In genomic region chr7:99343577-99343976, GRCm38 (mm10) we compare ENCODE assay signal across 23 mouse cellular contexts. TPM values are rescaled to one million over a fixed set of nuclear protein-coding genes. Genes with fewer than 3 reads are reported as not detected.
A peak's percentile ranks its signal among the peaks of the same experiment; 100 is the strongest.
DNase-seq lines count a peak whose midpoint lies in the region; ATAC-seq and TF ChIP-seq lines count a peak whose summit lies in the region.
"Had no signal": no experiment of that assay in that cellular context is flagged by ENCODE, and none has a peak within 500 bp of the region (broad histone marks: within the 10 kb centered on the region; RNA-seq: fewer than 3 reads in every experiment).

No protein-coding gene starts in this region.

- 0 out of 2 replicates have a peak overlapping the region, but pooled peaks have one; percentile 8 for H3K9ac ChIP-seq in embryonic facial prominence, embryonic 12.5 days
- H3K9ac ChIP-seq in heart, adult 2 months (ENCODE audit: low read depth, low read length) = no peak overlapping the region
- H3K9ac ChIP-seq in lung, embryonic 14.5 days = no peak overlapping the region

- TF ChIP-seq CTCF in heart, adult 2 months (IDR thresholded peaks at IDR 0.05) = no peak
- TF ChIP-seq CTCF in lung, embryonic 14.5 days (IDR thresholded peaks at IDR 0.05; ENCODE audit: low read depth) = no peak

- TF ChIP-seq EP300 in heart, adult 2 months (IDR thresholded peaks at IDR 0.05; ENCODE audit: insufficient read depth, low read depth, low read length) = no peak

- H3K4me2 ChIP-seq in embryonic facial prominence, embryonic 12.5 days (replicated peaks) = no peak overlapping the region
- no peak overlapping the region for H3K4me2 ChIP-seq in lung, embryonic 14.5 days
- H3K4me2 ChIP-seq in myocyte (ENCODE audit: low read depth) = no peak overlapping the region

- DNase-seq in embryonic facial prominence, embryonic 10.5 days (ENCODE audit: low spot score) = no peak
- no peak for DNase-seq in heart, adult 2 months
- no peak for DNase-seq in heart, adult 8-10 months (ENCODE audit: low spot score)
- no peak for DNase-seq in lung, embryonic 14.5 days
- DNase-seq in lung, postnatal 36 days = no peak
- no peak for DNase-seq in kidney, postnatal 10 days
- DNase-seq: adrenal gland, adult 2 months; adrenal gland, adult 8-10 months; adrenal gland, postnatal 10 days; adrenal gland, postnatal 14 days; adrenal gland, postnatal 25 days; adrenal gland, postnatal 36 days; B cell, adult 2 months; cerebellum, adult 11 months; cerebellum, adult 11-12 months had no signal

- H3K4me1 ChIP-seq in embryonic facial prominence, embryonic 12.5 days = peaks cover under 1% of the 10 kb centered on the region
- peaks cover 14% of the 10 kb centered on the region; the same call in 1 of the 2 replicates for H3K4me1 ChIP-seq in embryonic facial prominence, embryonic 10.5 days
- peaks cover 1% of the 10 kb centered on the region; the same call in 1 of the 2 replicates for H3K4me1 ChIP-seq in heart, adult 2 months (ENCODE audit: control insufficient read depth, insufficient read depth, low read length)
- H3K4me1 ChIP-seq in lung, embryonic 14.5 days (ENCODE audit: insufficient read depth) = no peaks in the 10 kb centered on the region

- no peak for ATAC-seq in embryonic facial prominence, embryonic 12.5 days (ENCODE audit: insufficient number of reproducible peaks, insufficient read depth, low FRiP score, low TSS enrichment)
- ATAC-seq in lung, embryonic 14.5 days (ENCODE audit: insufficient read depth) = peak; percentile 13; the same call in 1 of the 2 replicates
- ATAC-seq: activated CD4-positive, CD25-positive, alpha-beta regulatory T cell, adult 4 months; CD4-positive, CD25-positive, alpha-beta regulatory T cell, adult 4 months; Patski had no signal

- TF ChIP-seq POLR2A in heart, adult 2 months (IDR thresholded peaks at IDR 0.05; ENCODE audit: insufficient read depth, low read depth, low read length) = peak; percentile 18; the same call in 1 of the 2 replicates
- TF ChIP-seq POLR2A in myocyte (IDR thresholded peaks at IDR 0.05; ENCODE audit: insufficient read length, low read depth) = peak; percentile 44

- intact Hi-C loops in heart, adult 2 months (cut with DNase I) = no loop called here

- H3K79me2 ChIP-seq in heart, adult 2 months (replicated peaks; ENCODE audit: control insufficient read depth, insufficient read depth, low read length) = no peaks in the 10 kb centered on the region
- peaks cover 13% of the 10 kb centered on the region for H3K79me2 ChIP-seq in myocyte (ENCODE audit: control insufficient read depth, insufficient read depth)

- H3ac ChIP-seq in myocyte (ENCODE audit: control insufficient read depth, insufficient read length) = no peak overlapping the region

- no peak overlapping the region for H3K4me3 ChIP-seq in embryonic facial prominence, embryonic 12.5 days
- H3K4me3 ChIP-seq in embryonic facial prominence, embryonic 10.5 days = no peak overlapping the region
- H3K4me3 ChIP-seq in heart, adult 2 months = no peak overlapping the region
- no peak overlapping the region for H3K4me3 ChIP-seq in lung, embryonic 14.5 days (ENCODE audit: low read depth, low read length)
- H3K4me3 ChIP-seq in myocyte = no peak overlapping the region

- H3K36me3 ChIP-seq in embryonic facial prominence, embryonic 12.5 days = peaks cover 61% of the 10 kb centered on the region
- peaks cover 80% of the 10 kb centered on the region for H3K36me3 ChIP-seq in embryonic facial prominence, embryonic 10.5 days (replicated peaks)
- H3K36me3 ChIP-seq in heart, adult 2 months (ENCODE audit: control insufficient read depth, insufficient read depth, low read length) = peaks cover 4% of the 10 kb centered on the region
- peaks cover 86% of the 10 kb centered on the region for H3K36me3 ChIP-seq in lung, embryonic 14.5 days (ENCODE audit: insufficient read depth)
- peaks cover 55% of the 10 kb centered on the region for H3K36me3 ChIP-seq in myocyte (ENCODE audit: control insufficient read depth, insufficient read depth)
- H3K36me3 ChIP-seq: G1E had no signal

- no peaks in the 10 kb centered on the region for H3K9me3 ChIP-seq in embryonic facial prominence, embryonic 12.5 days
- no peaks in the 10 kb centered on the region for H3K9me3 ChIP-seq in embryonic facial prominence, embryonic 10.5 days
- H3K9me3 ChIP-seq in lung, embryonic 14.5 days (ENCODE audit: low read depth, low read length) = no peaks in the 10 kb centered on the region
- H3K9me3 ChIP-seq: G1E had no signal

- 81% methylated on average over 4 of the region's 4 CpGs for WGBS in embryonic facial prominence, embryonic 12.5 days
- 84% methylated on average over 4 of the region's 4 CpGs for WGBS in embryonic facial prominence, embryonic 10.5 days
- 74% methylated on average over 4 of the region's 4 CpGs for WGBS in heart, adult 2 months
- WGBS in lung, embryonic 14.5 days = 80% methylated on average over 4 of the region's 4 CpGs

- no peaks in the 10 kb centered on the region for H3K27me3 ChIP-seq in embryonic facial prominence, embryonic 12.5 days
- H3K27me3 ChIP-seq in embryonic facial prominence, embryonic 10.5 days (replicated peaks; ENCODE audit: low read depth, poor library complexity, severe bottlenecking) = no peaks in the 10 kb centered on the region
- H3K27me3 ChIP-seq in heart, adult 2 months (ENCODE audit: control insufficient read depth, insufficient read depth, low read length) = no peaks in the 10 kb centered on the region
- no peaks in the 10 kb centered on the region for H3K27me3 ChIP-seq in lung, embryonic 14.5 days (ENCODE audit: insufficient read depth, low read length)
- H3K27me3 ChIP-seq in myocyte (ENCODE audit: control insufficient read depth, insufficient read depth, insufficient read length) = no peaks in the 10 kb centered on the region
- H3K27me3 ChIP-seq: Patski had no signal

- no peak overlapping the region for H3K27ac ChIP-seq in embryonic facial prominence, embryonic 12.5 days
- no peak overlapping the region for H3K27ac ChIP-seq in embryonic facial prominence, embryonic 10.5 days (replicated peaks)
- no peak overlapping the region for H3K27ac ChIP-seq in heart, adult 2 months
- H3K27ac ChIP-seq in lung, embryonic 14.5 days (ENCODE audit: low read depth) = no peak overlapping the region

TF ChIP-seq in myocyte, 11 proteins besides CTCF, POLR2A, EP300 and RAD21:
- TF ChIP-seq POLR2AphosphoS2 (IDR thresholded peaks at IDR 0.05; ENCODE audit: insufficient read length, low read depth) (peak; percentile 96), REST (IDR thresholded peaks at IDR 0.05; ENCODE audit: insufficient read depth, insufficient read length) (no peak)

RNA-seq across cellular contexts. Expression of gene Serpinh1, which starts 9.5 kb away (rescaled TPM):
- polyA plus RNA-seq in embryonic facial prominence, embryonic 12.5 days (2016; fragmentation: Nextera tagmentation; extraction: Ambion mirVana) = 1,388 and 1,403 TPM in 2 replicates
- polyA plus RNA-seq in embryonic facial prominence, embryonic 10.5 days (2016; fragmentation: Nextera tagmentation; extraction: Ambion mirVana) = 1,061 and 1,072 TPM in 2 replicates
- 100 to 1,000 TPM; 214 to 275 TPM for total RNA-seq in heart, adult 2 months (2021)
- polyA plus RNA-seq in heart, adult 2 months (2012; rRNA removed) = 193 and 266 TPM in 2 replicates
- total RNA-seq in heart, adult 8-10 months (2022) = 100 to 1,000 TPM; 129 to 268 (median 205) TPM
- 663 and 691 TPM in 2 replicates for polyA plus RNA-seq in lung, embryonic 14.5 days (2014; fragmentation: Nextera tagmentation; extraction: Ambion mirVana)
- 1,713 TPM for polyA plus RNA-seq in myocyte (2012; fragmentation: generic; extraction: Trizol)
- total RNA-seq: CH12.LX, MEL had no signal
- polyA plus RNA-seq: activated CD4-positive, CD25-positive, alpha-beta regulatory T cell, adult 4 months; G1E had no signal

RNA-seq across cellular contexts. Expression of gene Gdpd5, which starts 37.6 kb away (rescaled TPM):
- 20.3 and 23.4 TPM in 2 replicates for polyA plus RNA-seq in embryonic facial prominence, embryonic 12.5 days (2016; fragmentation: Nextera tagmentation; extraction: Ambion mirVana)
- polyA plus RNA-seq in embryonic facial prominence, embryonic 10.5 days (2016; fragmentation: Nextera tagmentation; extraction: Ambion mirVana) = 21.4 TPM in 2 replicates
- 10 to 100 TPM; 21.5 to 26.3 TPM for total RNA-seq in heart, adult 2 months (2021)
- polyA plus RNA-seq in heart, adult 2 months (2012; rRNA removed) = 30.7 and 32.2 TPM in 2 replicates
- total RNA-seq in heart, adult 8-10 months (2022) = 10 to 100 TPM; 19.7 to 30.7 (median 24.3) TPM
- polyA plus RNA-seq in lung, embryonic 14.5 days (2014; fragmentation: Nextera tagmentation; extraction: Ambion mirVana) = 20.2 and 21.8 TPM in 2 replicates
- 9.5 TPM for polyA plus RNA-seq in myocyte (2012; fragmentation: generic; extraction: Trizol)
